Mouse (Mus musculus): ENCODE measurements around the gene Ncln.
A peak's percentile ranks its signal among the peaks of the same experiment; 100 is the strongest.
"Not testable (repeated sequence)": the region's sequence is repeated elsewhere in the genome, so short reads cannot be mapped to it uniquely, and the experiment has no call there.

Ncln gene

GRCm38 (mm10) chr10:81461673-81462414 lies 34.3 kb downstream of the Ncln start:
- peak in 1 of 2 experiments; percentile 24 for DNase-seq

DNA sequence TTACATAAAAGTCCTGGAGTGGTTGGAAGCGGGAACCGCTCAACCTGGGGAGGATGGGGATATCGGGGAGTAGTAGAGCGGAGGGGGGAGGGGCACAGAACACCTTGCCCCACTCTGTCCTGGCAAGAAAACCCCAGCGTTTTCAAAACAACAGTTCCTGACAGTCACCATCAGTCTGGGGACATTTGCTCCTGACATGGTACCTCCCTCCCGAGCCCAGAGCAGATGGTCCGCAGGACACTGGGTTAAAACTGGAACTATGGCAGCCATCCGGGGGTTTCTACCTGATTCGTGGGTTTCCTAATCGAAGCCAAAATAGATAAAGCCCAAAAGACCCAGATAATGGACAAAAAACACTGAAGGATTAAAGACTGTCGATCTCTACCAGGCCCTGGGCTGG lies 35.2 kb downstream of the Ncln start:
- no peak for DNase-seq

- no peak for DNase-seq
Observed at GRCm38 (mm10) chr10:81460471-81460870, 35.7 kb downstream of the Ncln start.

DNA sequence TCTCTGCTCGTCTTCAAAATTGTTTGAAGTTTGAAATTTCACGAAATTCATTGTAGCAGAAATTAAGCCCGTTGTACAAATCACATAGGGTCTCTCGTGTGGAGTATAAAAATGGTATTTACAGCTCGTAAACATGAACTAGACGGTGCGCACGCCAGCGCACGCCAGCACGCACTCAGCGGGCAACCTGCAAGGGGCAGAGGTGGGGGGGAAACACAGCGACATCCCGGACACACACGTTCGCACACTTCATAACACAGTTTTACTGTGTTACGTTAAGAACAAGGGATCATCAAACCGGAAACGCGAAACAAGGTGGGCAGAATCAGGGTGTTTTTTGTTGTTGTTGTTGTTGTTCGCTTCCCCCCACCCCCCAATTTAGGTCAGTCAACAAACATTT lies 36.8 kb downstream of the Ncln start:
- no peak for DNase-seq

- no peak for DNase-seq
Observed at GRCm38 (mm10) chr10:81458267-81458666, 37.9 kb downstream of the Ncln start.

GRCm38 (mm10) chr10:81457624-81458023 lies 38.6 kb downstream of the Ncln start:
- DNase-seq: no peak

DNA sequence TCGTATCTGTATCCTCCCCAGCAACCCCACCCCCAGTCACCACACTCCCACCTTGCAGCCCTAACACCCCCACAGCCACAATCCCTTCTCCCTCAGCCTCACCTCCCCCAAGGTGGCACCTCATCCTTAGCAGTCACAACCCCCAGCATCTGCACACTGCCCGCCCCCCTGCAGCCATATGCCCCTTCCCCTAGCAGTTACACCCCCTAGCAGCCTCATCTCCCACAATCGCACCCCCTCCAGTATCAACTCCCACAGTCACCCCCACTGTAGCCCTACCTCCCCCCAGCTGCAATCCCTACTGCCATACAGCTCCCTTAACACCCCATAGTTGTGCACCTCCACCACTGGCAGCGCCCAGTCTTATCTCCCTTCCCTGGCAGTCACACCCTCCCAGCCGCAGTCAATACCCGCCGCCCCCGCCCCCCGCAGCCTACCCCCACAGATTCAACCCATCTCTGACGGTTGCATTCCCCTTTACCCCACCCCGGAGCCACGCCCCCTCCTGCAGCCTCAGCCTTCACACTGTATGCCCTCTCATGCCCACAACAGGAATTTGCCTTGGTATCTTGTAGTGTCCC lies 39.1 kb downstream of the Ncln start:
- DNase-seq: no peak

DNA sequence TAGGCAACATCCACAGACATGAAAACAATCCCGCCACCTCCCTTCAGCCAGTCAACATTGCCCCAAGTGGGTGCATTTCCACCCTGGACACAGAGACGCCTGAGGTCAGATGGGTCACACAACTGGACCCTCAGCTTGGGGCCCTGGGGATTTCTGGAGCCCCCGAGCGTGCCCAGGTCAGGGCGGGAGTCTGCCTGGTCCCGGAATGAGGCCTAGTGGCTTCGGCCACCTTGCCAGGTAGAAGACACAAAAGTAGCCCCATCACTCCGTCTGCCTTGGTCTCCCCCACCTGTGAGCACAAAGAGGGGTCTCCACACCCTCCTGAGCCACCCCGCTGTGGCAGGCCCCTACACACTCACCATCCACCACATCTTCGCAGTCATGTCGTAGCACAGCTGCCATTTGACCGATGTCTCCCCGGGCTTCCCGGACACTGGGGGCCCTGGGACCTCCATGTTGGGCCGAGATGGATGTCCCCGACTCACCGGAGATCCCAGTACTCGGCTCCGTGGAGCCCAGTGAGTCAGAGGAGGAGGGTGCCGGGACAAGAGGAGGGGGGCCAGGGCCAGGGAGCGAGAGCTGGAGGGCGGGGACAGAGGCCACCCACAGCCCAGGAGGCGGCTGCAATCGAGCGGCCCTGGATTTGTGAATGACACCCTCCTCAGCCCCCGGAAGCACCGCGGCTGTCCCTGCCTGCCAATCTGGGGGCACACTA lies 40.9 kb downstream of the Ncln start, which contains the start of gene Nfic:
TSS of gene Nfic (minus strand) at position 455 of the 715 bp plus-strand sequence.
- DNase-seq: no peak

- no peak for DNase-seq
Observed at GRCm38 (mm10) chr10:81454106-81454505, 42.1 kb downstream of the Ncln start.

- DNase-seq: no peak
Observed at GRCm38 (mm10) chr10:81452947-81453288, 43.3 kb downstream of the Ncln start.

DNA sequence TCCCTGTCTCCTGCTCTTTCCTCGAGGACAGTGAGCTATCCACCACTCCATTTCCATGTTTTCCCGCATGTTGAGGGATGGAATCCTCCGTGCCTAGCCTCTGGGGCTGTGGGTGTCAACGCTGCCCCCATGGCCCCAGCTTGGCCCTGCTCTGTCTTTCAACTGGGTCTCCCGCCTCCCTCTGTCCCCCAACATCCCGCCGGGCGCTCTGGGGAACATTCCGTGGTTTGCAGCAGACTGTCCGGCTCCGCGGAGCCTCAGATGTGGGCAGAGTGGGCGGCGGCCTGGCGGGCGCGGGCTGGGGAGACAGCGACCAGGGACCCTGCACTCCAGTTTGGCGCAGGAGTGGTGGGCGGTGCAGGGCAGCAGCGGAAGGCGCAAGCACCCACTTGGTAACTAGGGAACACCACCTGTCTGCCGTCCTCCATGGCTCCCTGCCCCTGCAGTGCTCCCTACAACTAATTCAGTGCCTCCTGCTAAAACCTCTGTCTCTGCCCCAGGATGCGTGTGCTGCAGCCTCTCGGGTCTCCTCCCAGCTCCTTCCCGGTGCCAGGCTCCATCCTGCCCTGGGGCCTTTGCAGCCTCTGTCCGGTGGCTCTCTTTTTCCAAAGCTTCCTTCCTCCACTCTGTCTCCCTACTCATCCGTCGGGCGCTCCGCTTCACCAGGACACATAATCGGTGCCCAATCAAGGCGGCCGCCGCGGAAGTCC lies 43.8 kb downstream of the Ncln start:
- no peak for DNase-seq

DNA sequence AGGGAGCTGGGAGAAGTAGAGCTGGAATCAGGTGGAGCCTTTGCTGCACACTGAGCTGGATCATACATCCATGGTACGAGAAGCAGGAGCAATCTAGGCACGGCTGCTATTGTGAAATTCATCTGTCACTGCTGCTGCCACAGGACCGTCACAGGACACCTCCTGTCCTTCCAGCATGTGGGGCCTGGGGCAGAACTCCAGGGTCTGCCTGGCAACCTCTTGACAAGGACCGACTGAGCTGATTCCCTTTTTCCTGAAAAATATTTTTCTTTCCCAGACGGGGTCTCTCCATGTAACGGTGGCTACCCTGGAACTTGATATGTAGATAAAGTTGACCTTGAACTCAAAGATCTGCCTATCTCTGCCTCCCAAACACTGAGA lies 44.8 kb downstream of the Ncln start:
- DNase-seq: no peak

DNA sequence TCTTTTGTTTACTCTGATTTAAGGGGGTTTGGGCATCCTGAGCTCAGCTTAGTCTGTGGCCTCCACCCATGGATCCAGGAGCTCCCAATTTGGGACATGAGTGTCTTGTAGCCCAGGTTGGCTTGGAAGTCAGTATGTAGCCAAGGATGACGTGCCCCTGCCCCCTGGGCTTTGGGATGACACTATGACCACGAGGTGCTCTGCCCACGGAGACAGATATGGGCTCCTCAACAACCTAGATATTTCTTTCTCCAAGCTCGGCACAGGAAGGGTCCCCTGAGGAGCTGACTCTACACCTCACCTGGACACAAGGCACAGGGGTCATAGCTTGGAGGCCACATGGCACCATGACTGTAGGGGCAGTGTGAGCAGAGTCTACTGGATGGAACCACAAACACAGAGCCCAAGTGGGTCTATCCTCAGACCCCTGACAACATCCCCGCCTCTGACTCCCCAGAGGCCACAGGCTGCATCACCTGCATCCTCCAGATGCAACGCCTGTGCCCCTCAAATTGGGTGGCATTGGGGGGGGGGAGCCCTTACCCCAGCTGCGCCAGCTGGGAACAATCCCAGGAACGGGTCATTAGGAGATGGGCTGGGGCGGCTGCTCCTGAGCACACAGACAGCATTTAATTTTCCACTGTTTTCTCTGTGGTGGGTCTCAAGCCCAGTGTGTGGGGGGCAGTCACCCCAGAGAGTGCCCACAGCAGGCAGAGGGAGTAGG lies 45.4 kb downstream of the Ncln start:
- no peak for DNase-seq

- DNase-seq: peak; percentile 88
Observed at GRCm38 (mm10) chr10:81450140-81450539, 46.1 kb downstream of the Ncln start.

GRCm38 (mm10) chr10:81445516-81445915 lies 50.7 kb downstream of the Ncln start:
- DNase-seq: not testable (repeated sequence)

GRCm38 (mm10) chr10:81441019-81441418 lies 55.2 kb downstream of the Ncln start:
- DNase-seq: no peak

Measured in B cell, adult 2 months (primary cell).